15 mouse cellular contexts compared by ENCODE assay signal in genomic region chrX:151508536-151508935, GRCm38 (mm10).
"Had no signal": no experiment of that assay in that cellular context is flagged by ENCODE, and none has a peak within 500 bp of the region (broad histone marks: within the 10 kb centered on the region; RNA-seq: fewer than 3 reads in every experiment).

No protein-coding gene starts in this region.

- H3K4me1 ChIP-seq: limb, embryonic 13.5 days; midbrain, embryonic 15.5 days; neural tube, embryonic 15.5 days had no signal

- H3K27ac ChIP-seq: kidney, postnatal 0 days; layer of hippocampus, adult 2 months; limb, embryonic 13.5 days; liver, embryonic 14.5 days; midbrain, embryonic 15.5 days; neural tube, embryonic 15.5 days had no signal

- DNase-seq: kidney, adult 8-10 months; kidney, postnatal 4 days; lung, adult 18-20 months; lung, postnatal 36 days; right cerebral cortex, adult 18-20 months; right cerebral cortex, postnatal 25 days; thymus, postnatal 4 days had no signal

- H3K36me3 ChIP-seq: limb, embryonic 13.5 days; midbrain, embryonic 15.5 days; neural tube, embryonic 15.5 days had no signal

- H3K4me3 ChIP-seq: layer of hippocampus, adult 2 months; limb, embryonic 13.5 days; megakaryocyte, embryonic 14.5 days; midbrain, embryonic 15.5 days; neural tube, embryonic 15.5 days had no signal

- H3K9me3 ChIP-seq: limb, embryonic 13.5 days; megakaryocyte, embryonic 14.5 days; midbrain, embryonic 15.5 days; neural tube, embryonic 15.5 days had no signal

- H3K27me3 ChIP-seq: megakaryocyte, embryonic 14.5 days; midbrain, embryonic 15.5 days; neural tube, embryonic 15.5 days had no signal

- ATAC-seq: lung, postnatal 0 days; midbrain, embryonic 15.5 days had no signal

- H3K9ac ChIP-seq: limb, embryonic 13.5 days; liver, embryonic 14.5 days; midbrain, embryonic 15.5 days; neural tube, embryonic 15.5 days had no signal
